Mouse (Mus musculus): ENCODE measurements around the gene Klhl8. TPM values are rescaled to one million over a fixed set of nuclear protein-coding genes. Genes with fewer than 3 reads are reported as not detected.
A peak's percentile ranks its signal among the peaks of the same experiment; 100 is the strongest.

Klhl8 gene
- total and polyA plus RNA-seq, 3 experiments: 0.11 to 3.0 (median 1.5) TPM

DNA sequence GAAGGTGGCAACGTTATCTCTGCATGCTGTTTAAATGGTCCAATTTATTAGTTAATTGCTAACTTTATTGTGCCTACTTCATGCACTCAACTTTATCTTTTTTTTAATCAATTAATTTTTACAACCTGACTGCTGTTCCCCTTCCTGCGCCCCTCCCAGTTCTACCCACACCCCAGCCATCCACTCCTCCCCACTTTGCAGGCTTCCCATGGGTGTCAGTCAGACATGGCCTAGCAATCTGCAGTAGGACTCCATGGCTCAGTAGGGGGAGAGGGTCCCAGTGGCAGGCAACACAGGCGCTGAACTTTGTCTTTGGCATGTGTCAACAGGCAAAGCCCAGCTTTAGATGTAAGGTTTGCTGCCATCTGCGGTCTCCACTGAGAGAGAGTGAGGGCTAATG, 47.3 kb downstream of the Klhl8 start:
- no peak for ATAC-seq (ENCODE audit: extremely low read depth, insufficient number of reproducible peaks, low FRiP score, poor library complexity, severe bottlenecking)
- DNase-seq (ENCODE audit: low spot score): no peak
- peaks cover 4% of the 10 kb centered on the region; the same call in 1 of the 2 replicates for H3K4me1 ChIP-seq (ENCODE audit: insufficient read depth, low read depth, low read length)
- no peak overlapping the region for H3K4me3 ChIP-seq (ENCODE audit: low read depth, low read length)
- H3K36me3 ChIP-seq (replicated peaks): peaks cover 5% of the 10 kb centered on the region
- H3K9me3 ChIP-seq (replicated peaks): no peaks in the 10 kb centered on the region
- no peak for TF ChIP-seq GATA2 (IDR thresholded peaks at IDR 0.05; ENCODE audit: borderline replicate concordance, low read depth, low read length)
- TF ChIP-seq CTCF (IDR thresholded peaks at IDR 0.05; ENCODE audit: low read depth, low read length): no peak
- TF ChIP-seq POLR2AphosphoS5 (IDR thresholded peaks at IDR 0.05; ENCODE audit: insufficient replicate concordance, low read depth, low read length): no peak
- TF ChIP-seq TAL1 (conservative IDR thresholded peaks at IDR 0.05; ENCODE audit: low read depth, low read length): no peak
- no peak for TF ChIP-seq GATA1 (IDR thresholded peaks at IDR 0.05; ENCODE audit: borderline replicate concordance, low read length)
- H3K27me3 ChIP-seq (ENCODE audit: insufficient read depth, low read length): no peaks in the 10 kb centered on the region

DNA sequence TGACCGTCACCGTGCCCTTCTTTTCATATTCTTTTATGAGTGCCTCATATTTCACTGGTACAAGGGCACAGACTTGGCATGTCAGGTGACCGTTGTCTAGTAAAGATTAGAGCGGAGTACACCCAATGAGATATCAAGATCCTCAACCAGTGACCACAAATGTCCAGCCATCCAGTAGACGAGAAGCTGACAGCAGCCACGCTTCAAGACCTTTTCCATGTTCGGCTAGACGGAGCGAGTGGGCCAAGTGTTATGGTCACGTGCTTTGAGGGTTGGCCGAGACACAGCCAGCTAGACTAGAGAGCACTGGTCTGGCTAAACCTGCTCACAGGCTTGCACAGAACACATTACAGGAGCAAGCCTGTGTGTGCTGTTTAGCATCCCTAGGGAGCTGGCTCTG, 50.4 kb downstream of the Klhl8 start:
- Histone ChIP-seq H3K4me3 (ENCODE audit: low read depth, low read length) (no peak overlapping the region), H3K36me3 (replicated peaks) (peaks cover 15% of the 10 kb centered on the region), H3K4me1 (ENCODE audit: insufficient read depth, low read depth, low read length) (peaks cover 9% of the 10 kb centered on the region), H3K27me3 (ENCODE audit: insufficient read depth, low read length) (no peaks in the 10 kb centered on the region), H3K9me3 (replicated peaks) (no peaks in the 10 kb centered on the region)
- no peak for TF ChIP-seq POLR2AphosphoS5 (IDR thresholded peaks at IDR 0.05; ENCODE audit: insufficient replicate concordance, low read depth, low read length)
- no peak for TF ChIP-seq CTCF (IDR thresholded peaks at IDR 0.05; ENCODE audit: low read depth, low read length)
- no peak for TF ChIP-seq GATA1 (IDR thresholded peaks at IDR 0.05; ENCODE audit: borderline replicate concordance, low read length)
- TF ChIP-seq GATA2 (IDR thresholded peaks at IDR 0.05; ENCODE audit: borderline replicate concordance, low read depth, low read length): no peak
- TF ChIP-seq TAL1 (conservative IDR thresholded peaks at IDR 0.05; ENCODE audit: low read depth, low read length): no peak
- DNase-seq (ENCODE audit: low spot score): no peak
- no peak for ATAC-seq (ENCODE audit: extremely low read depth, insufficient number of reproducible peaks, low FRiP score, poor library complexity, severe bottlenecking)

DNA sequence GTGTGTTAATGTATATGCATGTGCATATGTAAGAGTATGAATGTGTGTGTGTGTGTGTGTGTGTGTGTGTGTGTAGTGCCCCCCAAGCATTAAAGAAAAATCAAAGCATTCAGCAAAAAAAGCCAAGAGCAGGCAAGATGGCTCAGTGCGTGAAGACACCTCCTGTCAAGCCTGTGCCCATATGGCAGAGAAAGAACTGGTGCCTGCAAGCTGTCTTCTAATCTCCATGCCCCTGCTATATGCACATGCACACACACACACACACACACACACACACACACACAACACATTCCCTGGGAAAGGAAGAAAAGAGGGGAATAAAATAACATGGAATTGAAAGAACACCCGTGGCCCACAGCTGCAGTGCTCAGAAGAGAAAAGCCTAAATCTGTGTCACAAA, 53.9 kb downstream of the Klhl8 start:
- ATAC-seq (ENCODE audit: extremely low read depth, insufficient number of reproducible peaks, low FRiP score, poor library complexity, severe bottlenecking) (no peak), DNase-seq (ENCODE audit: low spot score) (no peak)
- Histone ChIP-seq H3K4me3 (ENCODE audit: low read depth, low read length) (no peak overlapping the region), H3K27me3 (ENCODE audit: insufficient read depth, low read length) (no peaks in the 10 kb centered on the region), H3K36me3 (replicated peaks) (peaks cover 40% of the 10 kb centered on the region), H3K9me3 (replicated peaks) (no peaks in the 10 kb centered on the region), H3K4me1 (ENCODE audit: insufficient read depth, low read depth, low read length) (peaks cover 8% of the 10 kb centered on the region)
- TF ChIP-seq CTCF (IDR thresholded peaks at IDR 0.05; ENCODE audit: low read depth, low read length): no peak
- TF ChIP-seq GATA2 (IDR thresholded peaks at IDR 0.05; ENCODE audit: borderline replicate concordance, low read depth, low read length): no peak
- no peak for TF ChIP-seq TAL1 (conservative IDR thresholded peaks at IDR 0.05; ENCODE audit: low read depth, low read length)
- no peak for TF ChIP-seq POLR2AphosphoS5 (IDR thresholded peaks at IDR 0.05; ENCODE audit: insufficient replicate concordance, low read depth, low read length)

GRCm38 (mm10) chr5:103856286-103857009, 54.6 kb downstream of the Klhl8 start:
- no peaks in the 10 kb centered on the region for H3K27me3 ChIP-seq (ENCODE audit: insufficient read depth, low read length)
- ATAC-seq (ENCODE audit: extremely low read depth, insufficient number of reproducible peaks, low FRiP score, poor library complexity, severe bottlenecking): peak; percentile 75; the same call in 1 of the 2 replicates
- peaks cover 8% of the 10 kb centered on the region for H3K4me1 ChIP-seq (ENCODE audit: insufficient read depth, low read depth, low read length)
- peaks cover 47% of the 10 kb centered on the region for H3K36me3 ChIP-seq (replicated peaks)
- H3K4me3 ChIP-seq (ENCODE audit: low read depth, low read length): no peak overlapping the region
- no peaks in the 10 kb centered on the region for H3K9me3 ChIP-seq (replicated peaks)
- DNase-seq (ENCODE audit: low spot score): peak; percentile 49
- TF ChIP-seq TAL1 (conservative IDR thresholded peaks at IDR 0.05; ENCODE audit: low read depth, low read length) (no peak), CTCF (IDR thresholded peaks at IDR 0.05; ENCODE audit: low read depth, low read length) (peak; percentile 69), GATA2 (IDR thresholded peaks at IDR 0.05; ENCODE audit: borderline replicate concordance, low read depth, low read length) (no peak), GATA1 (IDR thresholded peaks at IDR 0.05; ENCODE audit: borderline replicate concordance, low read length) (no peak), POLR2AphosphoS5 (IDR thresholded peaks at IDR 0.05; ENCODE audit: insufficient replicate concordance, low read depth, low read length) (no peak)

DNA sequence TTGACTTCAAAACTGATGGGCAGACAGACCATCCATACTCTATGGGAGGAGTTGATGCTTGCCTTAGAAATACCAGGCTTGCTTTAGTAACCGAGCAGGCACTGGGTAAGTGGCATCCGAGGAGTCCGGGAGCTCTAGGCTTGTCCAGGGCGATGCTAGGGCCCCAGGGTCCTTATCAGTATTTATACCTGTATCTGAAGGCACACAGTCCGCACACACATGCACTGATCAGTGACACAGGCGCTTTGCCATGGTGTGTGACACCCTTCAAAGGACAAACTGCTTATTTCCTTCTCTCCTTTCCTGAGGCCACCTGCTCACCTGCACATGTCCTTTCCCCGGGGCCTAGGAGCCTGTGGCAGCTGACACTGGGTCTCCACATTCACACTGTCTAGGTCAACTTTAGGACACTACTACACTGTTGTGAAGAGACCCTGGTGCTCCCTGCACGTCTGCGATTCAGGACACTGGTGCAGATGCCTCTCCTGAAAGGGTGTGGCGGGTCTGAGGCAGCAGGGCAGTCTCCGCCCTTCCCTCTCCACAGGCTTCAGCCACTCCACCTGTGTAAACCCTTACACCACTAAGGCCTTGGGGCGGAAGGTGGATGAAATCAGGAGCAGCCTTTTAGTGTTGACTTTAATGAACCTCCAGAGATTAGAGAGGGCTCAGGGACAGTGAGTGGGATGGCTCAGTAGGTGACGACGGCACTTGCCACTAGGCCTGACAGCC, 55.4 kb downstream of the Klhl8 start:
- no peak for TF ChIP-seq GATA2 (IDR thresholded peaks at IDR 0.05; ENCODE audit: borderline replicate concordance, low read depth, low read length)
- TF ChIP-seq TAL1 (conservative IDR thresholded peaks at IDR 0.05; ENCODE audit: low read depth, low read length): no peak
- TF ChIP-seq POLR2AphosphoS5 (IDR thresholded peaks at IDR 0.05; ENCODE audit: insufficient replicate concordance, low read depth, low read length): no peak
- no peak for TF ChIP-seq GATA1 (IDR thresholded peaks at IDR 0.05; ENCODE audit: borderline replicate concordance, low read length)
- no peak for TF ChIP-seq CTCF (IDR thresholded peaks at IDR 0.05; ENCODE audit: low read depth, low read length)
- DNase-seq (ENCODE audit: low spot score): no peak
- H3K4me3 ChIP-seq (ENCODE audit: low read depth, low read length): no peak overlapping the region
- no peaks in the 10 kb centered on the region for H3K27me3 ChIP-seq (ENCODE audit: insufficient read depth, low read length)
- ATAC-seq (ENCODE audit: extremely low read depth, insufficient number of reproducible peaks, low FRiP score, poor library complexity, severe bottlenecking): no peak
- peaks cover 8% of the 10 kb centered on the region for H3K4me1 ChIP-seq (ENCODE audit: insufficient read depth, low read depth, low read length)
- no peaks in the 10 kb centered on the region for H3K9me3 ChIP-seq (replicated peaks)
- H3K36me3 ChIP-seq (replicated peaks): peaks cover 55% of the 10 kb centered on the region

DNA sequence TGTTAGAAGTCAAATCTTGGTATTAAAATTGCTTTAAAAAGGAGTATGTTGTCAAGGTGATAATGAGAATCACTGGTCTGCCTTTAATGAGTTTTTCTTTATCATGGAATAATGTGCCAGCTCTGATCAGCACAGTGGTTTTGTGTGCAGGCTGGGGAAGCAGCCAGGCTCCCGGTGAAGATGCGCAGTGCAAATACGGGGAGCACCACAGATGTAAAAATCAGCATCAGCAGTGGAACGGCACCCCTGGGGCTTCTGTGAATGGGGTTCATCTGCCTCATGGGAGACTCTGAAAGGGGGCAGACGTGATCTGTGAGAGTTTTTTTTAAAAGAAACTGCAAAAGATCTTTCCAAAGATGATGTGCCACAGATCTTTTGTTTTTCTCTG, 56.3 kb downstream of the Klhl8 start:
- no peak for TF ChIP-seq TAL1 (conservative IDR thresholded peaks at IDR 0.05; ENCODE audit: low read depth, low read length)
- TF ChIP-seq GATA1 (IDR thresholded peaks at IDR 0.05; ENCODE audit: borderline replicate concordance, low read length): no peak
- no peak for TF ChIP-seq POLR2AphosphoS5 (IDR thresholded peaks at IDR 0.05; ENCODE audit: insufficient replicate concordance, low read depth, low read length)
- TF ChIP-seq GATA2 (IDR thresholded peaks at IDR 0.05; ENCODE audit: borderline replicate concordance, low read depth, low read length): no peak
- TF ChIP-seq CTCF (IDR thresholded peaks at IDR 0.05; ENCODE audit: low read depth, low read length): no peak
- H3K36me3 ChIP-seq (replicated peaks): peaks cover 62% of the 10 kb centered on the region
- ATAC-seq (ENCODE audit: extremely low read depth, insufficient number of reproducible peaks, low FRiP score, poor library complexity, severe bottlenecking): no peak

More for the DNA sequence above, 56.3 kb downstream of the Klhl8 start:
- no peak for DNase-seq (ENCODE audit: low spot score)
- no peaks in the 10 kb centered on the region for H3K9me3 ChIP-seq (replicated peaks)
- H3K4me3 ChIP-seq (ENCODE audit: low read depth, low read length): no peak overlapping the region
- peaks cover 8% of the 10 kb centered on the region for H3K4me1 ChIP-seq (ENCODE audit: insufficient read depth, low read depth, low read length)
- no peaks in the 10 kb centered on the region for H3K27me3 ChIP-seq (ENCODE audit: insufficient read depth, low read length)
